Mouse (Mus musculus) induced T-regulatory cell, adult 2 months (primary cell): ENCODE results near the gene Gm21560.
"Not testable (repeated sequence)": the region's sequence is repeated elsewhere in the genome, so short reads cannot be mapped to it uniquely, and the experiment has no call there.

Source experiments
- DNase-seq: peaks from one replicate; pipeline ENCODE4 v3.0.0-alpha.2; 2012; ENCODE audit warnings: low read depth

Gene Gm21560

GRCm38 (mm10) chr14:6219192-6219591 is at the start of gene Gm21560:
Gene Gm21560 (minus strand): TSS chr14:6219292.
- not testable (repeated sequence) for DNase-seq

GRCm38 (mm10) chr14:6163538-6163937 is 55.6 kb downstream of the Gm21560 start:
- not testable (repeated sequence) for DNase-seq

GRCm38 (mm10) chr14:6161085-6161484 is 58.0 kb downstream of the Gm21560 start:
- DNase-seq, result not testable (repeated sequence)
